Mouse (Mus musculus): Measurements from ENCODE around the gene Sh3rf3. TPM values are rescaled to one million over a fixed set of nuclear protein-coding genes. Genes with fewer than 3 reads are reported as not detected.

Sh3rf3 gene
- 1.2 and 1.9 TPM in 2 replicates for polyA plus RNA-seq (2012; rRNA removed)

DNA sequence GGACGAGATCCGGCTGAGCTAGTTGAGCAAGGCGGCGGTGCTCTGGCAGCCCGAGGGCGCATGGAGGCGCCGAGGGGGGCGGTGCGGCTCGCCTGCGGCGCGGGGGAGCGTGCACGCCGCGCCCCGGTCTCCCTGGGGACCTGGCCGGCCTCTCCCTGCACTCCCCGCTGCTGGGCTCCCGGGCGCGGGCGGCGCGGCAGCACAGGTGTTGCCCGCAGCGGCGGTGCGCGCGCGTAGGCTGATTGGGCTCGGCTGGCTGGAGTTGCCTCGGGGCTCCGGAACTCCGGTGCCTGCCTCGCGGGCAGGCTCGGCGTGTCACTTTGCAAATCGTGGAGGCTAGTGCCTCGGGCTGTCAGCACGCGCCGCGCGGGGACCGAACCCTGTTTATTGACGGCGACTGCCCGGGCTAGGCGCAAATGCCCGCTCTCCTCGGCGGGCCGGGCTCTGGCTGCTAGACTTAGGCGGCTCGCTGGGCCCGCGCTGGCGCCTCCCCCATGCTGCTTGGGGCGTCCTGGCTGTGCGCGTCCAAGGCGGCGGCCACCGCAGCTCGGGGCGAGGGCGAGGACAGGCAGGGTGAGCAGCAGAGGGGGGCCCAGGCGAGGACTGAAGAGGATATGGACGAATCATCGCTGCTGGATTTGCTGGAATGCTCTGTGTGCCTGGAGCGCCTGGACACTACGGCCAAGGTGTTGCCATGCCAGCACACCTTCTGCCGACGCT lies at the start of gene Sh3rf3:
Sh3rf3 (plus strand) TSS at position 279 of the 720 bp plus-strand sequence.

Other genes starting within 250 kb of the Sh3rf3 start
- 0.46 and 0.52 TPM in 2 replicates for gene Edar, start 137.7 kb upstream of the Sh3rf3 start, polyA plus RNA-seq (2012; rRNA removed)
- not detected in 2 replicates for gene Gm17542, start 95.1 kb upstream of the Sh3rf3 start, polyA plus RNA-seq (2012; rRNA removed)